Mouse (Mus musculus) thymus, adult 2 months (tissue): ENCODE measurements around the gene Dctn1.

Experiments
- CTCF ChIP-seq: fragments of 200-500 bp; IDR thresholded peaks from 2 replicates; pipeline ENCODE4 v1.5.1; 2012; ENCODE audit warnings: mild to moderate bottlenecking, control low read depth, low read length, moderate library complexity, borderline replicate concordance; ENCODE audit not compliant: control insufficient read depth, poor library complexity, insufficient read depth; ENCODE audit errors: extremely low read depth
- POLR2A ChIP-seq: fragments of 200-500 bp; IDR thresholded peaks from 2 replicates; pipeline ENCODE4 v1.6.1; 2012; ENCODE audit warnings: mild to moderate bottlenecking, low read length, control low read depth, moderate library complexity; ENCODE audit not compliant: control insufficient read depth, poor library complexity, insufficient read depth; ENCODE audit errors: extremely low read depth

- TF ChIP-seq CTCF: no peak
- no peak for TF ChIP-seq POLR2A
Measured at GRCm38 (mm10) chr6:83118369-83118768, 47.4 kb upstream of the Dctn1 start.
